Mouse (Mus musculus) midbrain, embryonic 14.5 days (tissue): ENCODE results near the gene Tmem97. TPM values are rescaled to one million over a fixed set of nuclear protein-coding genes. Genes with fewer than 3 reads are reported as not detected.

ENCODE experiments used
- ATAC-seq: fragments of 200-750 bp; cut with Nextera tagmentation; 2 replicates; pipeline ENCODE4 v1.8.0; 2017; ENCODE audit warnings: moderate number of reproducible peaks, moderate library complexity; ENCODE audit not compliant: low FRiP score, low TSS enrichment
- DNase-seq: peaks from one replicate; pipeline ENCODE4 v3.0.0-alpha.2; 2015
- H3K27ac ChIP-seq: fragments of 300-500 bp; sonication (generic); replicated peaks from 2 replicates; pipeline ENCODE4 v1.5.1; 2014; ENCODE audit warnings: mild to moderate bottlenecking, low read depth, low read length, moderate library complexity
- H3K27me3 ChIP-seq: fragments of 300-500 bp; sonication (generic); 2 replicates; pipeline ENCODE4 v1.6.1; 2014; ENCODE audit warnings: low read length, control low read depth, mixed read lengths; ENCODE audit not compliant: control insufficient read depth, insufficient read depth
- H3K36me3 ChIP-seq: fragments of 300-500 bp; sonication (generic); 2 replicates; pipeline ENCODE4 v1.6.1; 2014; ENCODE audit warnings: low read length, control low read depth; ENCODE audit not compliant: control insufficient read depth, insufficient read depth
- H3K4me1 ChIP-seq: fragments of 300-500 bp; sonication (generic); 2 replicates; pipeline ENCODE4 v1.6.1; 2014; ENCODE audit warnings: mild to moderate bottlenecking, antibody characterized with exemption, low read length, control low read depth; ENCODE audit not compliant: control insufficient read depth, insufficient read depth
- H3K4me2 ChIP-seq: fragments of 300-500 bp; sonication (generic); 2 replicates; pipeline ENCODE4 v1.6.1; 2014; ENCODE audit warnings: mild to moderate bottlenecking, low read length, moderate library complexity
- H3K4me3 ChIP-seq: fragments of 300-500 bp; sonication (generic); replicated peaks from 2 replicates; pipeline ENCODE4 v1.5.1; 2014; ENCODE audit warnings: low read depth, low read length
- H3K9ac ChIP-seq: fragments of 300-500 bp; sonication (generic); replicated peaks from 2 replicates; pipeline ENCODE4 v1.6.1; 2014; ENCODE audit warnings: mild to moderate bottlenecking, low read length, moderate library complexity
- H3K9me3 ChIP-seq: fragments of 300-500 bp; sonication (generic); 2 replicates; pipeline ENCODE4 v1.6.1; 2016; ENCODE audit warnings: low read length, control low read depth, mixed read lengths; ENCODE audit not compliant: control insufficient read depth
- WGBS: fragments of 180-500 bp; shearing (Covaris S2); extraction: QIAGEN DNeasy Blood & Tissue Kit; methylation state at CpG from one replicate; pipeline ENCODE4 v1.1.7; 2014; 5-methylcytosine and 5-hydroxymethylcytosine counted together
- polyA plus RNA-seq: library from polyadenylated mRNA; unstranded; fragments of >200 nt; fragmentation: Nextera tagmentation; extraction: Ambion mirVana; gene quantifications from 2 replicates; pipeline ENCODE4 v1.2.1, GENCODE M21; 2014

Gene Tmem97
- polyA plus RNA-seq, 1 experiment from 2014 or later: 32.0 TPM

DNA sequence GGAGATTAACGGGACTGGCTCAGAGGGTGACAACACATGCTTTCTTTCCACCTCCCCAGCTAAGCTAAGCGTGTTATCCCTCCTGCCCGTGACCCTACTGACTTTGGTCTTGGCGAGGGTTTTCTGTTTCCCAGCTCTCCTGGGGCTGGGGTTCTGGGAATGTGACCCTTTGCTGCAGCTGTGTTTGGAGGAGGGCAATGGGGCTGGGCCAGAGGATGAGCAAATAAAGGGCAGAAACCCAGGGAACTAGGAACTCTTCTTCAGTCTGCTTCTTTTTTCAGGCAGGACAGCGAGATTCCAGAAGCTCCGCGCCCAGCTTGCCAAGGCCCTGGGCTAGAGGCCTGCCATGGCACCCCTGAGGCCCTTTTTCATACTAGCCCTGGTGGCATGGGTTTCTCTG, 51.6 kb downstream of the Tmem97 start, which contains the start of gene Vtn:
Gene Vtn, plus strand, starts transcription at position 88 of the 400 bp plus-strand sequence.
- Histone ChIP-seq H3K27ac (peak within 1 kb of the TSS; percentile 93), H3K36me3 (no peaks in the 10 kb centered on the region), H3K9ac (peak within 1 kb of the TSS; percentile 57), H3K4me3 (peak within 1 kb of the TSS; percentile 91), H3K9me3 (no peaks in the 10 kb centered on the region), H3K4me2 (peak within 1 kb of the TSS; percentile 75), H3K27me3 (0 out of 2 replicates have a peak, but pooled peaks cover 5% of the 10 kb centered on the region), H3K4me1 (peaks cover 28% of the 10 kb centered on the region)
- ATAC-seq: no peak
- no peak for DNase-seq
- 45% methylated on average over 7 of the region's 7 CpGs for WGBS

DNA sequence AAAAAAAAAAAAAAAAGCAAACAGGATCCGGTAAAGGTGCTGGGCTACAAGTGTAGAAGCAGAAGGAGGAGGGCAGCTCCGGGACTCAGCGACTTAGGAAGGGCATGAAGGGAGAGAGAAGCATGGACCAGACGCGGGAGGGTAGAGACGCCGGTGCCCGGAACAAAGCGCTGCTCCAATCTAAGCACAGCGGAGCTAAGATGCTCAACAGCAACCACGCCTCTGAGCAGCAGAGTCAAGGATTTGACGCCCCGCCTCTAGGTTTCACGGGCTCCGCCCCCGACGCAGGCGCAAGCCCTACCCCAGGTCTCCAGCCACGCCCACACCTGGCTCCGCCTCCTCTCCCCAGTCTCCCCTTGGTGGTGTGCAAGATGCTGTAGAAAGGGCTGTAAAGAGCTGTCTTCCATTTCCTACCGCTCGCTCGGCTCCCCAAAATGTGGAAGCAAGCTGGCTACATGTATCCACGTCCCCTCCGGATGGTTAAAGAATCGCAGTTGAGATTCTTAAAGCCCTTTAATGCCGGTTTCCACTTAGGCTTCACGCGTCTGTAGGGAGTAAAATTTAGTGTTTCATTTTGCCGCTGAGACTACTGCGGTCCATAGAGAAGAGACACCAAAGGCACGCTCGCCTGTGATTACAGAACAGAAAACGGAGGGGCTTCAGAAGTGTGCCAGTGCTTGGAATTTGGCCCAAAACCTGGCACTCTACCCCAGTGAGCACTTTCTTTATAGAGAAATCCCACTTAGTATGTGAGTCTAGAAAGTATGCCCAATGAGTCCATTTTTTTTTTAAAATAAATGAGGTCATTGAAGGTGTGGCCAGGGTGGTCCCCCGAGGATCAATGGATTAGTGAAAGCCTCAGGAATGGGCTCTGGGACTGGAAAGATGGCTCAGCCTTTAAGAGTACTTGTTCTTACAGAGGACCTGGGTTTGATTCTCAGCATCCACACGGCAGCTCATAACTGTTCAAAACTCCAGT, 52.7 kb downstream of the Tmem97 start, which contains the start of gene Sarm1:
Gene Sarm1, minus strand, starts transcription at position 211 of the 979 bp plus-strand sequence.
- DNase-seq (peak; percentile 99), ATAC-seq (peak; percentile 96)
- Histone ChIP-seq H3K36me3 (no peaks in the 10 kb centered on the region), H3K9ac (peak within 1 kb of the TSS; percentile 89), H3K9me3 (no peaks in the 10 kb centered on the region), H3K27me3 (0 out of 2 replicates have a peak, but pooled peaks cover 5% of the 10 kb centered on the region), H3K4me3 (peak within 1 kb of the TSS; percentile 91), H3K4me1 (peaks cover 29% of the 10 kb centered on the region), H3K27ac (peak within 1 kb of the TSS; percentile 93), H3K4me2 (peak within 1 kb of the TSS; percentile 75)
- 2% methylated on average over 36 of the region's 36 CpGs for WGBS

GRCm38 (mm10) chr11:78497071-78497541, 53.5 kb downstream of the Tmem97 start:
- Histone ChIP-seq H3K4me3 (peak overlapping the region; percentile 91), H3K9ac (peak overlapping the region; percentile 89), H3K9me3 (no peaks in the 10 kb centered on the region), H3K27me3 (0 out of 2 replicates have a peak, but pooled peaks cover 5% of the 10 kb centered on the region), H3K27ac (peak overlapping the region; percentile 93), H3K4me1 (peaks cover 29% of the 10 kb centered on the region), H3K36me3 (0 out of 2 replicates have a peak, but pooled peaks cover 3% of the 10 kb centered on the region), H3K4me2 (peak overlapping the region; percentile 75)
- ATAC-seq: peak; percentile 78
- DNase-seq: peak; percentile 82
- WGBS: 0% methylated on average over 44 of the region's 44 CpGs

- H3K4me2 ChIP-seq: peak overlapping the region; percentile 75
- peak overlapping the region; percentile 89 for H3K9ac ChIP-seq
- WGBS: 7% methylated on average over 6 of the region's 6 CpGs
- H3K27me3 ChIP-seq: peaks cover 13% of the 10 kb centered on the region; the same call in 1 of the 2 replicates
- no peak for ATAC-seq
- 0 out of 2 replicates have a peak, but pooled peaks cover 3% of the 10 kb centered on the region for H3K36me3 ChIP-seq
- peak overlapping the region; percentile 91 for H3K4me3 ChIP-seq
- peaks cover 30% of the 10 kb centered on the region for H3K4me1 ChIP-seq
- no peaks in the 10 kb centered on the region for H3K9me3 ChIP-seq
- H3K27ac ChIP-seq: no peak overlapping the region
- DNase-seq: peak; percentile 43
Measured at GRCm38 (mm10) chr11:78495904-78496303, 54.7 kb downstream of the Tmem97 start.

Other genes with a start within 250 kb of the Tmem97 start
- gene Spag5, start 249.2 kb downstream of the Tmem97 start, polyA plus RNA-seq: 5.8 and 8.7 TPM in 2 replicates
- 71.2 and 89.5 TPM in 2 replicates for gene Aldoc, start 227.8 kb downstream of the Tmem97 start, polyA plus RNA-seq
- gene Pigs, start 222.4 kb downstream of the Tmem97 start, polyA plus RNA-seq: 54.7 and 63.6 TPM in 2 replicates
- gene Unc119, start 207.3 kb downstream of the Tmem97 start, polyA plus RNA-seq: 78.3 and 98.1 TPM in 2 replicates
- gene Foxn1, start 164.2 kb downstream of the Tmem97 start, polyA plus RNA-seq: not detected in 2 replicates
- gene Slc13a2, start 128.6 kb downstream of the Tmem97 start, polyA plus RNA-seq: not detected in 2 replicates
- 21.4 and 22.7 TPM in 2 replicates for gene Slc46a1, start 85.1 kb downstream of the Tmem97 start, polyA plus RNA-seq
- gene Sarm1, start 53.0 kb downstream of the Tmem97 start, polyA plus RNA-seq: 49.7 and 55.6 TPM in 2 replicates
- gene Vtn, start 51.7 kb downstream of the Tmem97 start, polyA plus RNA-seq: 40.0 and 134 TPM in 2 replicates
- gene Sebox, start 47.3 kb downstream of the Tmem97 start, polyA plus RNA-seq: not detected in 2 replicates
- 104 and 108 TPM in 2 replicates for gene Tmem199, start 38.6 kb downstream of the Tmem97 start, polyA plus RNA-seq
- gene Poldip2, start 38.6 kb downstream of the Tmem97 start, polyA plus RNA-seq: 165 and 171 TPM in 2 replicates
- 51.7 and 58.4 TPM in 2 replicates for gene Tnfaip1, start 14.4 kb downstream of the Tmem97 start, polyA plus RNA-seq
- 133 and 135 TPM in 2 replicates for gene Ift20, start 14.4 kb downstream of the Tmem97 start, polyA plus RNA-seq
- 30.0 and 35.7 TPM in 2 replicates for gene Nlk, start 146.6 kb upstream of the Tmem97 start, polyA plus RNA-seq
- gene Ccnq, start 201.0 kb upstream of the Tmem97 start, polyA plus RNA-seq: 34.9 and 35.2 TPM in 2 replicates